Mouse (Mus musculus): ENCODE measurements around the gene Olfr635.
"Not testable (repeated sequence)": the region's sequence is repeated elsewhere in the genome, so short reads cannot be mapped to it uniquely, and the experiment has no call there.

Gene Olfr635

GRCm38 (mm10) chr7:103970852-103971251 is at the start of gene Olfr635:
Gene Olfr635, plus strand, starts transcription at chr7:103971152.
- in situ Hi-C loops (cut with MboI; ENCODE audit: unreplicated experiment in 2 of 2) = no loop called here

- in situ Hi-C loops (cut with MboI; ENCODE audit: unreplicated experiment in 2 of 2) = loop anchor here in 1 of 2 experiments (25.0 kb wide), 1 partner anchor 1241 kb away; the partner anchor contains the start of genes Olfr557 and Trim68
Observed at GRCm38 (mm10) chr7:103928525-103928924, 42.4 kb upstream of the Olfr635 start, which contains the start of gene Olfr631. Gene Olfr631, plus strand, starts transcription at chr7:103928825.

- in situ Hi-C loops (cut with MboI; ENCODE audit: unreplicated experiment in 2 of 2) = loop anchor here in 1 of 2 experiments (25.0 kb wide), 1 partner anchor 1247 kb away; the partner anchor contains the start of genes Olfr557 and Trim68
Observed at GRCm38 (mm10) chr7:103934264-103934663, 36.7 kb upstream of the Olfr635 start, which contains the start of gene Olfr632. Gene Olfr632, plus strand, starts transcription at chr7:103934347.

- in situ Hi-C loops (cut with MboI; ENCODE audit: unreplicated experiment in 2 of 2) = loop anchor here (5.0 to 25.0 kb wide), 4 partner anchors 148 to 1428 kb away; partner anchors contain the start of genes Olfr67 (in 2 of the 2), Olfr243 (in 1 of the 2), Olfr557 (in 1 of the 2) and Trim68 (in 1 of the 2)
Observed at GRCm38 (mm10) chr7:103942730-103943129, 28.2 kb upstream of the Olfr635 start.

- in situ Hi-C loops (cut with MboI; ENCODE audit: unreplicated experiment in 2 of 2) = loop anchor here (5.0 to 25.0 kb wide), 4 partner anchors 149 to 1429 kb away; partner anchors contain the start of genes Olfr67 (in 2 of the 2), Olfr243 (in 1 of the 2), Olfr557 (in 1 of the 2) and Trim68 (in 1 of the 2)
Observed at GRCm38 (mm10) chr7:103944137-103944536, 26.8 kb upstream of the Olfr635 start, which contains the start of gene Olfr633. Gene Olfr633, plus strand, starts transcription at chr7:103944437.

- in situ Hi-C loops (cut with MboI; ENCODE audit: unreplicated experiment in 2 of 2) = not testable (repeated sequence)
Observed at GRCm38 (mm10) chr7:103966873-103967272, 4.1 kb upstream of the Olfr635 start.

- in situ Hi-C loops (cut with MboI; ENCODE audit: unreplicated experiment in 2 of 2) = no loop called here
Observed at GRCm38 (mm10) chr7:103971782-103972181, 830 bp downstream of the Olfr635 start.

GRCm38 (mm10) chr7:103998446-103998845 is 27.5 kb downstream of the Olfr635 start, which contains the start of gene Olfr638:
Gene Olfr638, plus strand, starts transcription at chr7:103998746.
- in situ Hi-C loops (cut with MboI; ENCODE audit: unreplicated experiment in 2 of 2) = no loop called here

GRCm38 (mm10) chr7:103999124-103999523 is 28.2 kb downstream of the Olfr635 start:
- in situ Hi-C loops (cut with MboI; ENCODE audit: unreplicated experiment in 2 of 2) = no loop called here

GRCm38 (mm10) chr7:104017203-104017602 is 46.3 kb downstream of the Olfr635 start, which contains the start of gene Olfr639:
Gene Olfr639, minus strand, starts transcription at chr7:104017303.
- in situ Hi-C loops (cut with MboI; ENCODE audit: unreplicated experiment in 2 of 2) = no loop called here

- in situ Hi-C loops (cut with MboI; ENCODE audit: unreplicated experiment in 2 of 2) = no loop called here
Observed at GRCm38 (mm10) chr7:104018953-104019352, 48.0 kb downstream of the Olfr635 start.

GRCm38 (mm10) chr7:104021651-104022050 is 50.7 kb downstream of the Olfr635 start:
- in situ Hi-C loops (cut with MboI; ENCODE audit: unreplicated experiment in 2 of 2) = no loop called here

GRCm38 (mm10) chr7:104025473-104025872 is 54.5 kb downstream of the Olfr635 start, which contains the start of gene Olfr640:
Gene Olfr640, minus strand, starts transcription at chr7:104025573.
- in situ Hi-C loops (cut with MboI; ENCODE audit: unreplicated experiment in 2 of 2) = no loop called here

GRCm38 (mm10) chr7:104026978-104027377 is 56.0 kb downstream of the Olfr635 start:
- in situ Hi-C loops (cut with MboI; ENCODE audit: unreplicated experiment in 2 of 2) = no loop called here

- in situ Hi-C loops (cut with MboI; ENCODE audit: unreplicated experiment in 2 of 2) = no loop called here
Observed at GRCm38 (mm10) chr7:104035145-104035544, 64.2 kb downstream of the Olfr635 start, which contains the start of gene Olfr641. Gene Olfr641, plus strand, starts transcription at chr7:104035445.

All from v-Abl transformed pro-B cells (cell line).